Mouse (Mus musculus) adrenal gland, postnatal 10 days (tissue): ENCODE data around the gene Acot12. TPM values are rescaled to one million over a fixed set of nuclear protein-coding genes. Genes with fewer than 3 reads are reported as not detected.
A peak's percentile ranks its signal among the peaks of the same experiment; 100 is the strongest.

Experiments
- DNase-seq: peaks from one replicate; pipeline ENCODE4 v3.0.0; 2021; ENCODE audit warnings: mixed read lengths
- microRNA-seq: library from miRNA; unstranded; fragments of <30 nt; microRNA quantifications from one replicate; pipeline ENCODE4 v1.2.0, GENCODE M21; 2021
- total RNA-seq, 2 experiments: library from RNA; stranded (reverse); gene quantifications; 2 replicates each; pipeline ENCODE4 v1.2.3; 2021

Gene Acot12
- total RNA-seq, 2 experiments from 2014 or later, result 8.4 to 19.2 TPM

GRCm38 (mm10) chr13:91826066-91826465 is 84.8 kb downstream of the Acot12 start:
- DNase-seq, result peak; percentile 8

GRCm38 (mm10) chr13:91827876-91828275 is 86.6 kb downstream of the Acot12 start:
- no peak for DNase-seq

Small RNA genes lying within 50 kb of the gene (microRNA-seq; reads per million reads assigned to microRNA genes)
- not detected for gene Gm27656

Other genes starting within 250 kb of the Acot12 start
- gene Zcchc9, start 66.2 kb downstream of the Acot12 start, total RNA-seq, result 10 to 100 TPM; 25.5 to 35.4 TPM
- 100 to 1,000 TPM in 1 of 2 experiments, 1 to 10 TPM in 1; 8.6 to 132 TPM for gene Ckmt2, start 135.4 kb downstream of the Acot12 start, total RNA-seq